ENCODE assay signal across 9 mouse cellular contexts in the genomic region with DNA sequence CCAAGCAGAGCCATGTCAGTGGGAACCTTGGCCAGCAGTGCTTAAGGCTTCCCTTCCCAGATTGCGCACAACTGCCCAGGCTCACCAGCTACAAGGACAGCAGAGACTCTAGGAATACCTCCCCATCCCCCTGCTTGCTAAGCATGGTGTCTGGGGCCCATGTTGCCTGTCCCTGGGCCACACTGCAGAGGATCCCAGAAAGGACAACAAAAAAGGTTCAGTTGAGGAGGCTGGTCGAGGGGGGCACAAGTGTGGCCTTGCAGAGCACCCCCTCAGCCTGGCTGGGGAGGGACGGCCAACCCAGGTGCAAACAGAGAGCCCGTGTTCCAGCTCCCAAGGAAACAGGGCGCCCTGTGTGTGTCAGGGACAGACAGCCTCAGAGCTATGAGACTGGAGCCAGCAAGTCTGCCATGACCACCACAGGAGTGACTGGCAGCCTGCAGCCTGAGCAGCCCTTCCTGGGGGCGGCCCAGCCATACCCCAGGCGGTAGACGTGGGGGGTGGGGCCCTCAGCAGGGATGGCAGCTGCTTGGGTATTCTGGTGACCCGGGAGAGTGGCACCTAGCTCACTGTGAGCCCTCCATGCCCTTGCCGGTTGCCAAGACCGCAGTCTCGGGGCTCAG. TPM values are rescaled to one million over a fixed set of nuclear protein-coding genes. Genes with fewer than 3 reads are reported as not detected.
DNase-seq lines count a peak whose midpoint lies in the region; ATAC-seq lines count a peak whose summit lies in the region.
"Had no signal": no experiment of that assay in that cellular context is flagged by ENCODE, and none has a peak within 500 bp of the region (broad histone marks: within the 10 kb centered on the region; RNA-seq: fewer than 3 reads in every experiment).

No protein-coding gene starts in this region.

- DNase-seq in layer of hippocampus, adult 11-12 months (ENCODE audit: low spot score) = peak; percentile 48
- no peak for DNase-seq in layer of hippocampus, adult 8-10 months (ENCODE audit: low spot score in 2 of 2)
- peak; percentile 41 for DNase-seq in thymus, postnatal 4 days
- no peak for DNase-seq in thymus, postnatal 36 days
- DNase-seq in MN1 (ENCODE audit: low spot score) = no peak
- DNase-seq in thymus, postnatal 14 days = no peak
- DNase-seq: lung, adult 18-20 months had no signal

- no peaks in the 10 kb centered on the region for H3K4me1 ChIP-seq in intestine, embryonic 15.5 days (replicated peaks)

- H3K27me3 ChIP-seq in intestine, embryonic 15.5 days (replicated peaks) = no peaks in the 10 kb centered on the region

- WGBS in intestine, embryonic 15.5 days = 46% methylated on average over 12 of the region's 12 CpGs

- no peaks in the 10 kb centered on the region for H3K36me3 ChIP-seq in intestine, embryonic 15.5 days

- H3K27ac ChIP-seq in intestine, embryonic 15.5 days = no peak overlapping the region

- H3K9me3 ChIP-seq in intestine, embryonic 15.5 days = no peaks in the 10 kb centered on the region

- no peak overlapping the region for H3K9ac ChIP-seq in intestine, embryonic 15.5 days

- no peak overlapping the region for H3K4me3 ChIP-seq in intestine, embryonic 15.5 days (replicated peaks)

- ATAC-seq in intestine, embryonic 15.5 days = peak; percentile 8; the same call in 1 of the 2 replicates

- no peak overlapping the region for H3K4me2 ChIP-seq in intestine, embryonic 15.5 days (replicated peaks)

RNA-seq across cellular contexts. Expression of a gene that starts 53.6 kb away (rescaled TPM):
- total RNA-seq in layer of hippocampus, adult 8-10 months (2022) = 100 to 1,000 TPM; 115 to 135 (median 117) TPM
- polyA plus RNA-seq in intestine, embryonic 15.5 days (2015; fragmentation: Nextera tagmentation; extraction: Ambion mirVana) = 2.6 and 2.9 TPM in 2 replicates
- total RNA-seq: gastrocnemius, adult 8-10 months had no signal

Comparison
In these comparisons a context has a peak if more than half of its experiments do, and no peak if none do; other contexts are left out.
1. DNase-seq: peak in layer of hippocampus, adult 11-12 months (single experiment) and thymus, postnatal 4 days (single experiment); none in layer of hippocampus, adult 8-10 months (0 of 2), thymus, postnatal 36 days (0 of 2), MN1 (single experiment) and thymus, postnatal 14 days (single experiment).